Mouse (Mus musculus): ENCODE data around the gene Por. TPM values are rescaled to one million over a fixed set of nuclear protein-coding genes. Genes with fewer than 3 reads are reported as not detected.

Gene Por
- polyA plus RNA-seq, 1 experiment from 2014 or later, result 127 TPM

GRCm38 (mm10) chr5:135724536-135725322 is 54.9 kb downstream of the Por start:
- H3K27me3 ChIP-seq (ENCODE audit: control insufficient read depth, insufficient read depth, low read depth, low read length), result no peaks in the 10 kb centered on the region
- peaks cover 6% of the 10 kb centered on the region for H3K36me3 ChIP-seq (ENCODE audit: control insufficient read depth, insufficient read depth, low read length)
- H3K4me3 ChIP-seq (ENCODE audit: low read depth, low read length), result no peak overlapping the region
- H3K4me1 ChIP-seq (ENCODE audit: control insufficient read depth, insufficient read depth, low read length), result peaks cover 34% of the 10 kb centered on the region
- H3K27ac ChIP-seq (ENCODE audit: low read length), result peak overlapping the region; percentile 80
- peak overlapping the region; percentile 48; the same call in 1 of the 2 replicates for H3K4me2 ChIP-seq (ENCODE audit: low read length)
- WGBS, result 2% methylated on average over 9 of the region's 9 CpGs
- H3K9ac ChIP-seq (ENCODE audit: low read depth, low read length), result peak overlapping the region; percentile 30
- no peaks in the 10 kb centered on the region for H3K9me3 ChIP-seq (replicated peaks; ENCODE audit: control insufficient read depth, low read length, poor library complexity, severe bottlenecking)
- peak; percentile 77 for ATAC-seq

- Histone ChIP-seq H3K27me3 (ENCODE audit: control insufficient read depth, insufficient read depth, low read depth, low read length) (no peaks in the 10 kb centered on the region), H3K4me1 (ENCODE audit: control insufficient read depth, insufficient read depth, low read length) (peaks cover 34% of the 10 kb centered on the region), H3K4me3 (ENCODE audit: low read depth, low read length) (peak overlapping the region; percentile 14; the same call in 1 of the 2 replicates), H3K9ac (ENCODE audit: low read depth, low read length) (peak overlapping the region; percentile 30), H3K9me3 (replicated peaks; ENCODE audit: control insufficient read depth, low read length, poor library complexity, severe bottlenecking) (no peaks in the 10 kb centered on the region), H3K27ac (ENCODE audit: low read length) (peak overlapping the region; percentile 80), H3K4me2 (ENCODE audit: low read length) (peak overlapping the region; percentile 48), H3K36me3 (ENCODE audit: control insufficient read depth, insufficient read depth, low read length) (peaks cover 13% of the 10 kb centered on the region)
- ATAC-seq, result peak; percentile 85
- WGBS, result 2% methylated on average over 8 of the region's 8 CpGs
Measured at GRCm38 (mm10) chr5:135725391-135725841, 55.6 kb downstream of the Por start.

DNA sequence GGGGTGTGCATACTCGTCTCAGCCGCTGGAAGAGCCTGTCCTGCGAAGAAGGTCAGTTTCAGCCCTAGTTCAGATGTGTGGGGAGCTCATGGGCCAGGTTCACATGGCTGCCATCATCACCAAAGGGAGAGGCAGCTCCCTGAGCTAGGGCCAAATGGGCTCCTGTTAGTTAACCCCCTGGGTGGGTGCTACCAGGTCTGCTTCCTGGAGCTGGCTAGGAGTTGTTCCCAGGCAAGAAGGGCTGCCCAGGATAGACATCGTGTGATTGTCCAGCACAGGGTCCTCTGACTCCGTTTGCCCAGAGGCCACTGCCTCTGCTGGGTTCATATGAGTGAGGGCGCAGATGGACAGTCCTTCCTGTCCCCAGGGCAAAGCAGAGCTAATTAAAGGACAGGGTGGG is 56.2 kb downstream of the Por start:
- Histone ChIP-seq H3K9ac (ENCODE audit: low read depth, low read length) (peak overlapping the region; percentile 52; the same call in 1 of the 2 replicates), H3K4me3 (ENCODE audit: low read depth, low read length) (peak overlapping the region; percentile 14; the same call in 1 of the 2 replicates), H3K27me3 (ENCODE audit: control insufficient read depth, insufficient read depth, low read depth, low read length) (no peaks in the 10 kb centered on the region), H3K27ac (ENCODE audit: low read length) (peak overlapping the region; percentile 80), H3K4me1 (ENCODE audit: control insufficient read depth, insufficient read depth, low read length) (peaks cover 34% of the 10 kb centered on the region), H3K9me3 (replicated peaks; ENCODE audit: control insufficient read depth, low read length, poor library complexity, severe bottlenecking) (no peaks in the 10 kb centered on the region), H3K36me3 (ENCODE audit: control insufficient read depth, insufficient read depth, low read length) (peaks cover 19% of the 10 kb centered on the region), H3K4me2 (ENCODE audit: low read length) (peak overlapping the region; percentile 48)
- ATAC-seq, result no peak
- 22% methylated on average over 6 of the region's 6 CpGs for WGBS

GRCm38 (mm10) chr5:135726641-135727346 is 57.0 kb downstream of the Por start:
- Histone ChIP-seq H3K36me3 (ENCODE audit: control insufficient read depth, insufficient read depth, low read length) (peaks cover 27% of the 10 kb centered on the region), H3K4me3 (ENCODE audit: low read depth, low read length) (no peak overlapping the region), H3K27ac (ENCODE audit: low read length) (peak overlapping the region; percentile 18), H3K4me2 (ENCODE audit: low read length) (peak overlapping the region; percentile 48), H3K4me1 (ENCODE audit: control insufficient read depth, insufficient read depth, low read length) (peaks cover 34% of the 10 kb centered on the region), H3K9me3 (replicated peaks; ENCODE audit: control insufficient read depth, low read length, poor library complexity, severe bottlenecking) (no peaks in the 10 kb centered on the region), H3K9ac (ENCODE audit: low read depth, low read length) (peak overlapping the region; percentile 30; the same call in 1 of the 2 replicates), H3K27me3 (ENCODE audit: control insufficient read depth, insufficient read depth, low read depth, low read length) (no peaks in the 10 kb centered on the region)
- 74% methylated on average over 2 of the region's 2 CpGs for WGBS
- no peak for ATAC-seq

DNA sequence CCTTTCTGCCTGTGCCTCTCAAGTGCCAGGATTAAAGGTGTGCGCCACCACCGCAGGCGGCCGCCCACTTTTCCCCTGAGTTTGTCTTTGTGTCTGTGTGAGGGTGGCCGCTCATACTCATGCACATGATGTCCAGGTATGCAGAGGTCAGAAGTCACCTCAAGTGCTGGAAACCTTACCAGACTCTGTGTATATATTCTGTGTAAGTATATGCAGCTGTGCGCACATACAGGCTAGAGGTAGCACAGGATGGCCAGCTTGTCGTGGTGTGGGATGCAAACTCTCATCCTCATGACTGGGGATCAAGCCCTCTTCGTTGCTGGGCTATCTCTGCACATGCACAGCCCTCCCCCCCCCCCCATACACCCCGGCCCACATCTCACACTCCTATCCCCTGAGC is 58.0 kb downstream of the Por start:
- Histone ChIP-seq H3K4me2 (ENCODE audit: low read length) (no peak overlapping the region), H3K36me3 (ENCODE audit: control insufficient read depth, insufficient read depth, low read length) (peaks cover 37% of the 10 kb centered on the region), H3K4me3 (ENCODE audit: low read depth, low read length) (no peak overlapping the region), H3K27ac (ENCODE audit: low read length) (no peak overlapping the region), H3K9ac (ENCODE audit: low read depth, low read length) (no peak overlapping the region), H3K4me1 (ENCODE audit: control insufficient read depth, insufficient read depth, low read length) (peaks cover 34% of the 10 kb centered on the region), H3K9me3 (replicated peaks; ENCODE audit: control insufficient read depth, low read length, poor library complexity, severe bottlenecking) (no peaks in the 10 kb centered on the region), H3K27me3 (ENCODE audit: control insufficient read depth, insufficient read depth, low read depth, low read length) (no peaks in the 10 kb centered on the region)
- no peak for ATAC-seq
- 94% methylated on average over 9 of the region's 9 CpGs for WGBS

DNA sequence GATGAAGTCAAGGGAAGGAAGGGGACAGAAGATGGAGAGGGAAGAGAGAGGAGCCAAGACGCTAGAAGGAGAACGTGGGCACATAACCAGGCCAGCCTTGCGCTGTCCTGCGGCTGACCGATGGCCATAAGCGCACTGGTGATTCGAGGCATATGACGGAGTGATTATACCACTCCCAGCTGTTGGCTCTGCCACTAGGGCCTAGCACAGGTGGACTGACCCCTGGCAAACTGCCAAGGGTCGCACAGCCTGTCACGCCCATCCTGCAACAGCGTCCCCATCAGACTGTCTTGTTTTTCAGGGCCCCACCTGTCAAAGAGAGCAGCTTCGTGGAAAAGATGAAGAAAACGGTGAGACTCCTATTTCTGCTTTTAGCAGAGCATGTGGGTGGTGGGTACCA is 58.5 kb downstream of the Por start:
- Histone ChIP-seq H3K27ac (ENCODE audit: low read length) (no peak overlapping the region), H3K9ac (ENCODE audit: low read depth, low read length) (no peak overlapping the region), H3K4me3 (ENCODE audit: low read depth, low read length) (no peak overlapping the region), H3K36me3 (ENCODE audit: control insufficient read depth, insufficient read depth, low read length) (peaks cover 42% of the 10 kb centered on the region), H3K4me2 (ENCODE audit: low read length) (no peak overlapping the region), H3K4me1 (ENCODE audit: control insufficient read depth, insufficient read depth, low read length) (peaks cover 34% of the 10 kb centered on the region), H3K9me3 (replicated peaks; ENCODE audit: control insufficient read depth, low read length, poor library complexity, severe bottlenecking) (no peaks in the 10 kb centered on the region), H3K27me3 (ENCODE audit: control insufficient read depth, insufficient read depth, low read depth, low read length) (no peaks in the 10 kb centered on the region)
- no peak for ATAC-seq
- 93% methylated on average over 13 of the region's 13 CpGs for WGBS

DNA sequence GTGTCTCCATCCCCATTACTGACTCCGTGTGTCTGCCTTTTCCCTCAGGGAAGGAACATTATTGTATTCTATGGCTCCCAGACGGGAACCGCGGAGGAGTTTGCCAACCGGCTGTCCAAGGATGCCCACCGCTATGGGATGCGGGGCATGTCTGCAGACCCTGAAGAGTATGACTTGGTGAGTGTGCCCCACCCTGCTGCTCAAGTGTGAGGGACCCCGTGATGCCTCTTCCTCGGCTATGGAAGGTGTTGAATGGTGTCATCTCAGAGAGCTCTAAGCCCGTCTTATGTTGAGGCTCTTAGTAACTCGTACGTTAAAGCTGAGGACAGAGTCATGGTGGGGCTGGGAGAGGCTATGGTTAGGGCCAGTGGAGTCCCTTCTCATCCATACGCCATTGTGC is 59.5 kb downstream of the Por start:
- Histone ChIP-seq H3K9ac (ENCODE audit: low read depth, low read length) (no peak overlapping the region), H3K4me2 (ENCODE audit: low read length) (no peak overlapping the region), H3K36me3 (ENCODE audit: control insufficient read depth, insufficient read depth, low read length) (peaks cover 52% of the 10 kb centered on the region), H3K27ac (ENCODE audit: low read length) (no peak overlapping the region), H3K9me3 (replicated peaks; ENCODE audit: control insufficient read depth, low read length, poor library complexity, severe bottlenecking) (no peaks in the 10 kb centered on the region), H3K4me1 (ENCODE audit: control insufficient read depth, insufficient read depth, low read length) (peaks cover 30% of the 10 kb centered on the region), H3K27me3 (ENCODE audit: control insufficient read depth, insufficient read depth, low read depth, low read length) (no peaks in the 10 kb centered on the region), H3K4me3 (ENCODE audit: low read depth, low read length) (no peak overlapping the region)
- WGBS, result 89% methylated on average over 13 of the region's 13 CpGs
- ATAC-seq, result no peak

DNA sequence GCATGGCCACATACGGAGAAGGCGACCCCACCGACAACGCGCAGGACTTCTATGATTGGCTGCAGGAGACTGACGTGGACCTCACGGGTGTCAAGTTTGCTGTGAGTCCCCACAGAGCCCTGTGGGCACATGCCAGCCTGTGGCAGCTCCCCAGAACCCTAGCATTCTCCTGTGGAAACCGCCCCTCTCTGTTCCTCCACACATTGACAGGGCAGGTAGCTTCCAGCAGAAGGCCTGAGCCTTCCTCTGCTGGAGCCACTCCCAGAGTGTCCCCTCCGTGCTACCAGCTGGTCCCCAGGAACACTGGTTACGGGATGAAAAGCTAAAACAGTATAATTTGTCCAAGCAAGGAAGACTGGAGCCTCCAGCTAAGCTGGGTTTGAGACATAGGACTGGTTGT is 60.4 kb downstream of the Por start:
- Histone ChIP-seq H3K9ac (ENCODE audit: low read depth, low read length) (no peak overlapping the region), H3K4me3 (ENCODE audit: low read depth, low read length) (no peak overlapping the region), H3K27me3 (ENCODE audit: control insufficient read depth, insufficient read depth, low read depth, low read length) (no peaks in the 10 kb centered on the region), H3K27ac (ENCODE audit: low read length) (no peak overlapping the region), H3K4me2 (ENCODE audit: low read length) (no peak overlapping the region), H3K4me1 (ENCODE audit: control insufficient read depth, insufficient read depth, low read length) (peaks cover 20% of the 10 kb centered on the region), H3K36me3 (ENCODE audit: control insufficient read depth, insufficient read depth, low read length) (peaks cover 57% of the 10 kb centered on the region), H3K9me3 (replicated peaks; ENCODE audit: control insufficient read depth, low read length, poor library complexity, severe bottlenecking) (no peaks in the 10 kb centered on the region)
- WGBS, result 94% methylated on average over 10 of the region's 10 CpGs
- ATAC-seq, result no peak

DNA sequence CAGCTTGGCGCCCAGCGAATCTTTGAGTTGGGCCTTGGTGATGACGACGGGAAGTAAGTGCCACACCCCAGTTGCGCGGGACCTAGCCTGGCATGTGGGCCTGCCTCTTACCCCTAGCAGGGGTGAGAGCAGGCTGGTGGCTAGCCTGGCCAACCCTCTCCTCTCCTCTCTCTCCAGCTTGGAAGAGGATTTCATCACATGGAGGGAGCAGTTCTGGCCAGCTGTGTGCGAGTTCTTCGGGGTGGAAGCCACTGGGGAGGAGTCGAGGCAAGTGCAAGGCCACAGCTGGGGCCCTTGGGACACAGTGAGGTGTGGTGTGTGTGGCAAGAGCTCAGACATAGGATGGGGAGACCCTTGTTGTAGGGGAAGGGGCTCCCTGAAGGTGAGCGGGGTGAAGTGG is 61.1 kb downstream of the Por start:
- Histone ChIP-seq H3K36me3 (ENCODE audit: control insufficient read depth, insufficient read depth, low read length) (peaks cover 61% of the 10 kb centered on the region), H3K27ac (ENCODE audit: low read length) (no peak overlapping the region), H3K4me3 (ENCODE audit: low read depth, low read length) (no peak overlapping the region), H3K4me2 (ENCODE audit: low read length) (no peak overlapping the region), H3K27me3 (ENCODE audit: control insufficient read depth, insufficient read depth, low read depth, low read length) (no peaks in the 10 kb centered on the region), H3K9me3 (replicated peaks; ENCODE audit: control insufficient read depth, low read length, poor library complexity, severe bottlenecking) (no peaks in the 10 kb centered on the region), H3K9ac (ENCODE audit: low read depth, low read length) (no peak overlapping the region), H3K4me1 (ENCODE audit: control insufficient read depth, insufficient read depth, low read length) (peaks cover 14% of the 10 kb centered on the region)
- no peak for ATAC-seq
- 98% methylated on average over 10 of the region's 10 CpGs for WGBS

All from midbrain, embryonic 16.5 days (tissue).